Mouse (Mus musculus): ENCODE results near the gene Dmp1. TPM values are rescaled to one million over a fixed set of nuclear protein-coding genes. Genes with fewer than 3 reads are reported as not detected.

Gene Dmp1
- polyA plus RNA-seq, 1 experiment from 2014 or later = 1.1 TPM

DNA sequence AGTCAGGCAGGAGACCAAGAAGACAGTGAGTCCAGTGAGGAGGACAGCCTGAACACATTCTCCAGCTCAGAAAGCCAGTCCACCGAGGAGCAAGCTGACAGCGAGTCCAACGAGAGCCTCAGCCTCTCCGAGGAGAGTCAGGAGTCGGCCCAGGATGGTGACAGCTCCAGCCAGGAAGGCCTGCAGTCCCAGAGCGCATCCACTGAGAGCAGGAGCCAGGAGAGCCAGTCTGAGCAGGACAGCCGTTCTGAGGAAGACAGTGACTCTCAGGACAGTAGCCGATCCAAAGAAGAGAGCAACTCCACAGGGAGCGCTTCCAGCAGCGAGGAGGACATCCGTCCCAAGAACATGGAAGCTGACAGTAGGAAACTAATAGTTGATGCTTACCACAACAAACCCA lies 10.1 kb downstream of the Dmp1 start:
- H3K36me3 ChIP-seq = no peaks in the 10 kb centered on the region
- H3K4me1 ChIP-seq = no peaks in the 10 kb centered on the region
- H3K27me3 ChIP-seq = no peaks in the 10 kb centered on the region
- 78% methylated on average over 11 of the region's 11 CpGs for WGBS
- no peaks in the 10 kb centered on the region for H3K9me3 ChIP-seq
- H3K9ac ChIP-seq (replicated peaks) = no peak overlapping the region
- no peak for ATAC-seq (ENCODE audit: low FRiP score, low read depth)
- no peak overlapping the region for H3K4me2 ChIP-seq (replicated peaks)
- no peak overlapping the region for H3K4me3 ChIP-seq
- no peak overlapping the region for H3K27ac ChIP-seq (replicated peaks)

GRCm38 (mm10) chr5:104218926-104219325 lies 16.5 kb downstream of the Dmp1 start:
- Histone ChIP-seq H3K4me3 (no peak overlapping the region), H3K9ac (replicated peaks) (no peak overlapping the region), H3K27me3 (no peaks in the 10 kb centered on the region), H3K9me3 (no peaks in the 10 kb centered on the region), H3K4me2 (replicated peaks) (no peak overlapping the region), H3K36me3 (no peaks in the 10 kb centered on the region), H3K27ac (replicated peaks) (no peak overlapping the region), H3K4me1 (no peaks in the 10 kb centered on the region)
- ATAC-seq (ENCODE audit: low FRiP score, low read depth) = no peak; the same call in 1 of the 2 replicates
- 31% methylated on average over 5 of the region's 5 CpGs for WGBS

DNA sequence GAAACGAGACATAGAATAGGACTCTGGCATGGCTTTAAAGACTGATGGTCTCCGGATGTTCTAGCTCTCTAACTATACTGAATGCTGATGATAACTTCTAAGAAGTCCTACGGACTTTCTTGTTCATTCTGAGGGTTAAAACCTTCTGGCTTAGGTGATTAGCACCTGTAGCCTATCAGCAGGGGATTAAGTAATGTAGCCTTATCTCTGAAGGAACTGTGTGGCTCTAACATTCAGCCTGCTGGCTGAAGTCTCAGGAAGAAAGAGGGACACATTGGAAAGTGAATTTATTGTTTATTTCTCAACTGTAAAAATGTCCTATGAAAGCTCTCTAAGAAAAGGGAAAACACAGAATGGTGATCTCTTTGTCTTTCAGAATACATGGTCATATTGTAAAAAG lies 21.9 kb downstream of the Dmp1 start:
- no peak for ATAC-seq (ENCODE audit: low FRiP score, low read depth)
- Histone ChIP-seq H3K27me3 (no peaks in the 10 kb centered on the region), H3K9me3 (no peaks in the 10 kb centered on the region), H3K27ac (replicated peaks) (no peak overlapping the region), H3K4me3 (no peak overlapping the region), H3K36me3 (no peaks in the 10 kb centered on the region), H3K9ac (replicated peaks) (no peak overlapping the region), H3K4me2 (replicated peaks) (no peak overlapping the region), H3K4me1 (peaks cover 2% of the 10 kb centered on the region; the same call in 1 of the 2 replicates)
- WGBS = 85% methylated on average over 3 of the region's 3 CpGs

- no peak overlapping the region for H3K4me2 ChIP-seq (replicated peaks)
- no peak overlapping the region for H3K9ac ChIP-seq (replicated peaks)
- no peaks in the 10 kb centered on the region for H3K9me3 ChIP-seq
- no peaks in the 10 kb centered on the region for H3K27me3 ChIP-seq
- H3K36me3 ChIP-seq = no peaks in the 10 kb centered on the region
- no peak for ATAC-seq (ENCODE audit: low FRiP score, low read depth)
- peaks cover 2% of the 10 kb centered on the region; the same call in 1 of the 2 replicates for H3K4me1 ChIP-seq
- H3K27ac ChIP-seq (replicated peaks) = no peak overlapping the region
- no peak overlapping the region for H3K4me3 ChIP-seq
Measured at GRCm38 (mm10) chr5:104224750-104225149, 22.3 kb downstream of the Dmp1 start.

DNA sequence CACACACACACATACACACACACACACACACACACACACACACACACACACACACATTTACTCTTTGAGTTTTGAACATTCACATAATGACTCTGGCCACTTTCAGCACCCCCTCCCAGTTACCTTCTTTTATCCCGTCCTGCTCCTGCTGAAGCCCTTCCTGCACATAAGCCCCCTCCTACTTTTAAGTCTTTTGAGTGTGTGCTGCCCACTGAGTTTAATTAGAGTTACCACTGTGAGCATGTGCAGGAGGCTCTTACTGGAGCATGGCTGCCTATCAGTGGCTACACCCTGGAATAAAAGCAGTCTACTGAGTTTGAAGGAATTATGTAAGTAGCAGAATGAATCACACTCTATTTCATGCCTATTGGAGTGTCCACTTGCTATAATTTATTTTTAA lies 26.1 kb downstream of the Dmp1 start:
- Histone ChIP-seq H3K4me2 (replicated peaks) (no peak overlapping the region), H3K36me3 (no peaks in the 10 kb centered on the region), H3K9ac (replicated peaks) (no peak overlapping the region), H3K27me3 (no peaks in the 10 kb centered on the region), H3K4me1 (peaks cover 2% of the 10 kb centered on the region; the same call in 1 of the 2 replicates), H3K9me3 (no peaks in the 10 kb centered on the region), H3K27ac (replicated peaks) (no peak overlapping the region), H3K4me3 (no peak overlapping the region)
- no peak for ATAC-seq (ENCODE audit: low FRiP score, low read depth)
- WGBS = 10% methylated on average over 1 of the region's 1 CpGs

DNA sequence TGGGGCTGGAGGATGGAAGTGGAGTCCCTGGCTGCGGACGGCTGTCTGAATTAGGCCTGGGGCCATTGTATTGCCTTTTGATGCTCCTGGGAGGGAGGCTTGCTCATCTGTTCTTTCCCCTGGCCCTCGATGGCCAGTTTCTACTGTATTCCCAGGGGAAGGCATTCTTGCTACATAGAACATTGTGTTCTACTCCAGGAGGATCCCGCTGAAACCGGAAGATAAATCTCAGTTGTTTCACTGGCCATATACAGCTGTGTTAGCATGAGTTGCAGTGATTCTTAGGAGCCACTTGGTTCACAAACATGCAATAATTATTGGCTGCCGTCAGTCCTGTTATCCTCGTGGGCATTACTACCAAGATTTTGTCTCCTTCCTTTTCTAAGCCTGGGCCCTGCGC lies 34.3 kb downstream of the Dmp1 start:
- H3K36me3 ChIP-seq = no peaks in the 10 kb centered on the region
- H3K27ac ChIP-seq (replicated peaks) = no peak overlapping the region
- no peaks in the 10 kb centered on the region for H3K27me3 ChIP-seq
- H3K4me1 ChIP-seq = no peaks in the 10 kb centered on the region
- no peak overlapping the region for H3K4me2 ChIP-seq (replicated peaks)
- H3K9ac ChIP-seq (replicated peaks) = no peak overlapping the region
- ATAC-seq (ENCODE audit: low FRiP score, low read depth) = no peak
- H3K4me3 ChIP-seq = no peak overlapping the region
- 86% methylated on average over 8 of the region's 8 CpGs for WGBS
- H3K9me3 ChIP-seq = no peaks in the 10 kb centered on the region

DNA sequence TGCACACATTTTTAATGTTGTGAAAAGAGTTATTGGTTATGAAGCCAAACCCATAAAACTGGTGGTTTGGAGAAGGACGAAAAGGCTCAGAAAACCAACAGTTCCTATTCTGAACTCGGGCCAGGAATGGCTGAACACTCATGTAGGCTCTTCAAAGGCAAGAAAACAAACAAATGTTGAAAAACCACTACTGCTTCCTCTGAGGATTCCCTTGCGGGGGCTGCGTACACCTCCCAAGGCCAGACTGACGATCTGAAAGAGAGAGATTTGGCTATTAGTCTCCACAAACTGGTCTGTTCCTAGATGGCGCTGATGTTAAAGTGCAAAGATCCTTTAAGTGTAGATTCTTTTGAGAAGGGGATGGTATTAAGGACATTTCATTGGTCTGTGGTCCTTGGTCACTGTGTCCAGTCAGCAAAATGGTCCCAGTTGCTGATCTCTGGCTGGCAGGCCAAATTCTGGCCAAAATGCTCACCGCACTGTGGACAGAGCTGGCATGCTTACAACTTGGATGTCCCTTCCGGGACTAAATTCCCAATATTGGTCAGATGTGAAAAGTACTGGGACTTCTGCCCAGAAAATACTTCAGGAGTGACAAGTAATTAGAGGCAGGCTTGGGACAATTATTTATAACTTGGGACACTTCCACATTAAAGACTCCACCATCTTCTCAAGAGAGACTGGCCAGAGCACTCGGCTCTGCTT lies 37.4 kb downstream of the Dmp1 start:
- 91% methylated on average over 9 of the region's 9 CpGs for WGBS
- ATAC-seq (ENCODE audit: low FRiP score, low read depth) = no peak
- no peaks in the 10 kb centered on the region for H3K4me1 ChIP-seq
- no peak overlapping the region for H3K4me2 ChIP-seq (replicated peaks)
- H3K9me3 ChIP-seq = no peaks in the 10 kb centered on the region
- H3K27ac ChIP-seq (replicated peaks) = no peak overlapping the region
- H3K4me3 ChIP-seq = no peak overlapping the region
- H3K36me3 ChIP-seq = no peaks in the 10 kb centered on the region
- no peak overlapping the region for H3K9ac ChIP-seq (replicated peaks)
- H3K27me3 ChIP-seq = no peaks in the 10 kb centered on the region

DNA sequence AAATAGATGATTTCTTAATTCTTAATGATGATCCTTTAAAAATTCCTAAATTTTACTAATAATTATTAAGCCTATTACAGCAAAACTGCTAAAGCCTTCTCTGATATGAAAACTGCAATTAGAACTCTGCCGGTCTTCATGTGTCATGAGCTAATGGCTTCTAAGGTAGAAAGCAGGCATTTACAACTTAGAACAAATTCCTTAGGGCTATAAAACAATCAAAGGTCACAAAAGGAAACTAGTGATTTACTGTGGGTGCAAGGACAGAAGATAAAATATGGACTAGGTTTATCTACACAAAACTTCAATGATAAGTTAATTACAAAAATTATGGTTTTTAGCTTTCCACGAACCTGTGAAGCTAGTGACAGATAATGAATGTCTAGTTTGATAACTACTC lies 41.8 kb downstream of the Dmp1 start:
- Histone ChIP-seq H3K4me2 (replicated peaks) (no peak overlapping the region), H3K9ac (replicated peaks) (no peak overlapping the region), H3K4me1 (no peaks in the 10 kb centered on the region), H3K36me3 (no peaks in the 10 kb centered on the region), H3K27me3 (no peaks in the 10 kb centered on the region), H3K4me3 (no peak overlapping the region), H3K9me3 (no peaks in the 10 kb centered on the region), H3K27ac (replicated peaks) (no peak overlapping the region)
- WGBS = 86% methylated on average over 2 of the region's 2 CpGs
- ATAC-seq (ENCODE audit: low FRiP score, low read depth) = no peak

- no peaks in the 10 kb centered on the region for H3K36me3 ChIP-seq
- no peaks in the 10 kb centered on the region for H3K4me1 ChIP-seq
- H3K9ac ChIP-seq (replicated peaks) = no peak overlapping the region
- no peaks in the 10 kb centered on the region for H3K9me3 ChIP-seq
- no peak overlapping the region for H3K4me2 ChIP-seq (replicated peaks)
- no peak overlapping the region for H3K27ac ChIP-seq (replicated peaks)
- ATAC-seq (ENCODE audit: low FRiP score, low read depth) = no peak
- WGBS = 90% methylated on average over 5 of the region's 5 CpGs
- no peaks in the 10 kb centered on the region for H3K27me3 ChIP-seq
- H3K4me3 ChIP-seq = no peak overlapping the region
Measured at GRCm38 (mm10) chr5:104251811-104252210, 49.4 kb downstream of the Dmp1 start.

DNA sequence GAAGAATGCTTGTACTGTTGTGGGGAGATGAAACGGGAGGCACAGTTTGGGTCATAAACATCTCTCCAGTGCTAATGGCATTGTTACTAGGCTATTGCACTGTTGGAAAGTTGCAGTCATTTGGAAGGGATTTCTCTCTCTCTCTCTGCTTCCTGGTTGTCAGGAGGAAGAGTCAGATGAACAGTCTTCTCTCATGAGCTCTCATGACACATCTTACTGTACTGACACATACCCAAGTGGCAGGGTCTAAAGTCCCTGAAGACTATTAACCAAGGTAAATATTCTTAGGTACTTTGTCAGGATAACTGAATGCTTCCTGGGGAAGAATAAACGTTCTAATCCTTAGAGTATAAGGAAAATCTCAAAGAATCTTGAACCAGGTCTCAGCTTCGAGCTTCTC lies 54.2 kb downstream of the Dmp1 start:
- Histone ChIP-seq H3K27ac (replicated peaks) (no peak overlapping the region), H3K4me3 (no peak overlapping the region), H3K9ac (replicated peaks) (no peak overlapping the region), H3K36me3 (no peaks in the 10 kb centered on the region), H3K9me3 (no peaks in the 10 kb centered on the region), H3K4me1 (no peaks in the 10 kb centered on the region), H3K27me3 (no peaks in the 10 kb centered on the region), H3K4me2 (replicated peaks) (no peak overlapping the region)
- ATAC-seq (ENCODE audit: low FRiP score, low read depth) = no peak
- 71% methylated on average over 3 of the region's 3 CpGs for WGBS

DNA sequence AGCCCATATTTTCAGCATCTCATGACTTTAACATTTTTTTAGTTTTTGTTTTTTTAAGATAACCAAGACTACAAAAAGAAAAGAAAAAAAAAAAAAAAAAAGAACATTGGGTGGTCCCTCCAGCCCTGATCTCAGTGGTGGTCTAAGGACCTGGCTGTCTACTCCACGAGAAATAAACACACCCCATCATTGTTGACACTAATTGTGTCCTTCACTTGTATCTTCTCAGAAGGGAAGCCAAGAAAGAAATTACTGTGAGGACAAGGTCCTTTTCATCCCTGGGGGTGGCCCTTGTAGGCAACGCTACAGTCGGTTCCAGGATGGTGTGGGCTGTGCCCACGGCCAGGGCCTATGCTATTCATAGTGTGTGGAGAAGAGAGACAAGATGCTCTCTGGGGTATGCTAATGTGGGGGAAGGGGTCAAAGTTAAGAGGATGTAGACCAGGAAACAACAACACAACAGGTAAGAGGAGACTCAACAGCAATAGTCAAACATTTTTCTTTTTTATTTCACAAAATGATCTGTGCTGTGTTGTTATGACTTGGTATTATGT lies 59.6 kb downstream of the Dmp1 start:
- Histone ChIP-seq H3K4me2 (replicated peaks) (no peak overlapping the region), H3K27me3 (no peaks in the 10 kb centered on the region), H3K4me3 (no peak overlapping the region), H3K4me1 (no peaks in the 10 kb centered on the region), H3K27ac (replicated peaks) (no peak overlapping the region), H3K9ac (replicated peaks) (no peak overlapping the region), H3K9me3 (no peaks in the 10 kb centered on the region), H3K36me3 (no peaks in the 10 kb centered on the region)
- no peak for ATAC-seq (ENCODE audit: low FRiP score, low read depth)
- 86% methylated on average over 4 of the region's 4 CpGs for WGBS

GRCm38 (mm10) chr5:104263014-104263776 lies 60.8 kb downstream of the Dmp1 start:
- Histone ChIP-seq H3K9me3 (no peaks in the 10 kb centered on the region), H3K4me2 (replicated peaks) (no peak overlapping the region), H3K36me3 (no peaks in the 10 kb centered on the region), H3K27ac (replicated peaks) (no peak overlapping the region), H3K4me1 (no peaks in the 10 kb centered on the region), H3K4me3 (no peak overlapping the region), H3K9ac (replicated peaks) (no peak overlapping the region), H3K27me3 (no peaks in the 10 kb centered on the region)
- ATAC-seq (ENCODE audit: low FRiP score, low read depth) = no peak
- 90% methylated on average over 13 of the region's 13 CpGs for WGBS
